Mouse (Mus musculus): ENCODE measurements around the gene Ccl5. TPM values are rescaled to one million over a fixed set of nuclear protein-coding genes. Genes with fewer than 3 reads are reported as not detected.
"Not testable (repeated sequence)": the region's sequence is repeated elsewhere in the genome, so short reads cannot be mapped to it uniquely, and the experiment has no call there.

Gene Ccl5
- polyA plus RNA-seq, 1 experiment from 2014 or later, result 0.64 TPM

GRCm38 (mm10) chr11:83557074-83557473, 26.8 kb upstream of the Ccl5 start:
- no peak for DNase-seq
- TF ChIP-seq CTCF (IDR thresholded peaks at IDR 0.05; ENCODE audit: low read depth), result no peak
- peak; percentile 60; the same call in 1 of the 2 replicates for ATAC-seq (ENCODE audit: insufficient read depth)
- Histone ChIP-seq H3K36me3 (ENCODE audit: insufficient read depth) (no peaks in the 10 kb centered on the region), H3K9ac (no peak overlapping the region), H3K4me1 (ENCODE audit: insufficient read depth) (no peaks in the 10 kb centered on the region), H3K27me3 (ENCODE audit: insufficient read depth, low read length) (no peaks in the 10 kb centered on the region), H3K4me3 (ENCODE audit: low read depth, low read length) (no peak overlapping the region), H3K9me3 (ENCODE audit: low read depth, low read length) (no peaks in the 10 kb centered on the region), H3K4me2 (no peak overlapping the region), H3K27ac (ENCODE audit: low read depth) (no peak overlapping the region)
- WGBS, result 53% methylated on average over 10 of the region's 10 CpGs

GRCm38 (mm10) chr11:83556085-83556781, 25.9 kb upstream of the Ccl5 start:
- peak; percentile 79 for TF ChIP-seq CTCF (IDR thresholded peaks at IDR 0.05; ENCODE audit: low read depth)
- DNase-seq (peak; percentile 95), ATAC-seq (ENCODE audit: insufficient read depth) (peak; percentile 94)
- Histone ChIP-seq H3K9me3 (ENCODE audit: low read depth, low read length) (no peaks in the 10 kb centered on the region), H3K27ac (ENCODE audit: low read depth) (no peak overlapping the region), H3K4me1 (ENCODE audit: insufficient read depth) (no peaks in the 10 kb centered on the region), H3K4me2 (no peak overlapping the region), H3K36me3 (ENCODE audit: insufficient read depth) (no peaks in the 10 kb centered on the region), H3K9ac (no peak overlapping the region), H3K4me3 (ENCODE audit: low read depth, low read length) (no peak overlapping the region), H3K27me3 (ENCODE audit: insufficient read depth, low read length) (no peaks in the 10 kb centered on the region)
- 28% methylated on average over 8 of the region's 8 CpGs for WGBS

- Histone ChIP-seq H3K36me3 (ENCODE audit: insufficient read depth) (no peaks in the 10 kb centered on the region), H3K27ac (ENCODE audit: low read depth) (no peak overlapping the region), H3K27me3 (ENCODE audit: insufficient read depth, low read length) (no peaks in the 10 kb centered on the region), H3K4me2 (no peak overlapping the region), H3K4me3 (ENCODE audit: low read depth, low read length) (no peak overlapping the region), H3K9me3 (ENCODE audit: low read depth, low read length) (no peaks in the 10 kb centered on the region), H3K9ac (no peak overlapping the region), H3K4me1 (ENCODE audit: insufficient read depth) (no peaks in the 10 kb centered on the region)
- DNase-seq (no peak), ATAC-seq (ENCODE audit: insufficient read depth) (no peak)
- WGBS, result 76% methylated on average over 5 of the region's 5 CpGs
- no peak for TF ChIP-seq CTCF (IDR thresholded peaks at IDR 0.05; ENCODE audit: low read depth)
These were observed 21.4 kb upstream of the Ccl5 start for GRCm38 (mm10) chr11:83551668-83552067.

GRCm38 (mm10) chr11:83551037-83551436, 20.7 kb upstream of the Ccl5 start:
- ATAC-seq (ENCODE audit: insufficient read depth); H3K27me3 ChIP-seq (ENCODE audit: insufficient read depth, low read length); H3K4me2 ChIP-seq; H3K4me1 ChIP-seq (ENCODE audit: insufficient read depth); H3K9ac ChIP-seq; H3K9me3 ChIP-seq (ENCODE audit: low read depth, low read length); H3K27ac ChIP-seq (ENCODE audit: low read depth); DNase-seq; H3K36me3 ChIP-seq (ENCODE audit: insufficient read depth); H3K4me3 ChIP-seq (ENCODE audit: low read depth, low read length): not testable (repeated sequence)
- 80% methylated on average over 7 of the region's 7 CpGs for WGBS

- no peaks in the 10 kb centered on the region for H3K36me3 ChIP-seq (ENCODE audit: insufficient read depth)
- no peaks in the 10 kb centered on the region for H3K27me3 ChIP-seq (ENCODE audit: insufficient read depth, low read length)
- no peak for TF ChIP-seq CTCF (IDR thresholded peaks at IDR 0.05; ENCODE audit: low read depth)
- no peak for ATAC-seq (ENCODE audit: insufficient read depth)
- H3K4me1 ChIP-seq (ENCODE audit: insufficient read depth), result no peaks in the 10 kb centered on the region
- DNase-seq, result no peak
- 78% methylated on average over 5 of the region's 5 CpGs for WGBS
- no peaks in the 10 kb centered on the region for H3K9me3 ChIP-seq (ENCODE audit: low read depth, low read length)
- no peak overlapping the region for H3K27ac ChIP-seq (ENCODE audit: low read depth)
- H3K4me3 ChIP-seq (ENCODE audit: low read depth, low read length), result no peak overlapping the region
- no peak overlapping the region for H3K4me2 ChIP-seq
- no peak overlapping the region for H3K9ac ChIP-seq
These were observed 19.9 kb upstream of the Ccl5 start for GRCm38 (mm10) chr11:83550186-83550632.

- no peaks in the 10 kb centered on the region; the same call in 1 of the 2 replicates for H3K4me1 ChIP-seq (ENCODE audit: insufficient read depth)
- WGBS, result 45% methylated on average over 3 of the region's 3 CpGs
- TF ChIP-seq CTCF (IDR thresholded peaks at IDR 0.05; ENCODE audit: low read depth), result no peak
- DNase-seq (peak; percentile 55), ATAC-seq (ENCODE audit: insufficient read depth) (no peak)
- no peaks in the 10 kb centered on the region for H3K27me3 ChIP-seq (ENCODE audit: insufficient read depth, low read length)
- no peak overlapping the region for H3K4me3 ChIP-seq (ENCODE audit: low read depth, low read length)
- H3K4me2 ChIP-seq, result no peak overlapping the region
- H3K27ac ChIP-seq (ENCODE audit: low read depth), result no peak overlapping the region
- no peak overlapping the region for H3K9ac ChIP-seq
- no peaks in the 10 kb centered on the region for H3K9me3 ChIP-seq (ENCODE audit: low read depth, low read length)
- no peaks in the 10 kb centered on the region for H3K36me3 ChIP-seq (ENCODE audit: insufficient read depth)
These were observed 13.9 kb upstream of the Ccl5 start for GRCm38 (mm10) chr11:83544214-83544613.

- H3K27ac ChIP-seq (ENCODE audit: low read depth), result no peak overlapping the region
- TF ChIP-seq CTCF (IDR thresholded peaks at IDR 0.05; ENCODE audit: low read depth), result no peak
- H3K9me3 ChIP-seq (ENCODE audit: low read depth, low read length), result no peaks in the 10 kb centered on the region
- no peaks in the 10 kb centered on the region; the same call in 1 of the 2 replicates for H3K4me1 ChIP-seq (ENCODE audit: insufficient read depth)
- H3K4me2 ChIP-seq, result no peak overlapping the region
- no peaks in the 10 kb centered on the region for H3K27me3 ChIP-seq (ENCODE audit: insufficient read depth, low read length)
- no peak overlapping the region for H3K4me3 ChIP-seq (ENCODE audit: low read depth, low read length)
- DNase-seq, result no peak
- no peak overlapping the region for H3K9ac ChIP-seq
- 86% methylated on average over 3 of the region's 3 CpGs for WGBS
- ATAC-seq (ENCODE audit: insufficient read depth), result no peak
- no peaks in the 10 kb centered on the region for H3K36me3 ChIP-seq (ENCODE audit: insufficient read depth)
These were observed 11.1 kb upstream of the Ccl5 start for GRCm38 (mm10) chr11:83541415-83541814.

Measured in lung, embryonic 14.5 days (tissue).